Mouse (Mus musculus): ENCODE measurements around the gene Gapdh. TPM values are rescaled to one million over a fixed set of nuclear protein-coding genes. Genes with fewer than 3 reads are reported as not detected.

Gapdh gene
- polyA plus RNA-seq, 2 experiments: 1,040 to 1,875 TPM

GRCm38 (mm10) chr6:125210436-125210835, 44.2 kb upstream of the Gapdh start:
- Histone ChIP-seq H3K9me3 (ENCODE audit: control insufficient read depth, low read length) (no peaks in the 10 kb centered on the region), H3K27ac (no peak overlapping the region), H3K36me3 (replicated peaks; ENCODE audit: control insufficient read depth, insufficient read depth, low read depth) (no peaks in the 10 kb centered on the region), H3K27me3 (ENCODE audit: control insufficient read depth, insufficient read depth, low read length) (peaks cover 4% of the 10 kb centered on the region), H3K9ac (replicated peaks) (no peak overlapping the region), H3K4me2 (ENCODE audit: low read depth) (no peak overlapping the region), H3K4me3 (ENCODE audit: insufficient read depth in 1 of 2, low read depth in 2 of 2, low read length in 2 of 2) (no peak overlapping the region), H3K4me1 (replicated peaks; ENCODE audit: control insufficient read depth in 2 of 2, insufficient read depth in 2 of 2, low read length in 1 of 2) (no peaks in the 10 kb centered on the region)
- 66% methylated on average over 1 of the region's 1 CpGs for WGBS (ENCODE audit: insufficient replicate concordance)
- DNase-seq (ENCODE audit: low read depth in 3 of 3, low spot score in 3 of 3) (no peak), ATAC-seq (ENCODE audit: insufficient read depth) (no peak)
- TF ChIP-seq CTCF (IDR thresholded peaks at IDR 0.05; ENCODE audit: low read depth) (peak; percentile 12; the same call in 1 of the 2 replicates), EP300 (IDR thresholded peaks at IDR 0.05; ENCODE audit: low read depth) (no peak)

GRCm38 (mm10) chr6:125197166-125197565, 30.9 kb upstream of the Gapdh start:
- no peaks in the 10 kb centered on the region for H3K27me3 ChIP-seq (ENCODE audit: control insufficient read depth, insufficient read depth, low read length)
- no peak overlapping the region for H3K27ac ChIP-seq
- H3K36me3 ChIP-seq (replicated peaks; ENCODE audit: control insufficient read depth, insufficient read depth, low read depth): peaks cover 17% of the 10 kb centered on the region
- ATAC-seq (ENCODE audit: insufficient read depth): no peak
- peaks cover 7 to 8% of the 10 kb centered on the region in 2 experiments for H3K4me1 ChIP-seq (replicated peaks; ENCODE audit: control insufficient read depth in 2 of 2, insufficient read depth in 2 of 2, low read length in 1 of 2)
- WGBS (ENCODE audit: insufficient replicate concordance): 78% methylated on average over 5 of the region's 5 CpGs
- no peak for TF ChIP-seq CTCF (IDR thresholded peaks at IDR 0.05; ENCODE audit: low read depth)
- TF ChIP-seq EP300 (IDR thresholded peaks at IDR 0.05; ENCODE audit: low read depth): no peak
- no peak for DNase-seq (ENCODE audit: low read depth in 3 of 3, low spot score in 3 of 3)
- no peak overlapping the region for H3K4me2 ChIP-seq (ENCODE audit: low read depth)
- H3K4me3 ChIP-seq (ENCODE audit: insufficient read depth in 1 of 2, low read depth in 2 of 2, low read length in 2 of 2): no peak overlapping the region
- H3K9me3 ChIP-seq (ENCODE audit: control insufficient read depth, low read length): no peaks in the 10 kb centered on the region
- no peak overlapping the region for H3K9ac ChIP-seq (replicated peaks)

- TF ChIP-seq EP300 (IDR thresholded peaks at IDR 0.05; ENCODE audit: low read depth) (no peak), CTCF (IDR thresholded peaks at IDR 0.05; ENCODE audit: low read depth) (no peak)
- no peak overlapping the region for H3K9ac ChIP-seq (replicated peaks)
- H3K27ac ChIP-seq: no peak overlapping the region
- no peak for ATAC-seq (ENCODE audit: insufficient read depth)
- H3K4me1 ChIP-seq (replicated peaks; ENCODE audit: control insufficient read depth in 2 of 2, insufficient read depth in 2 of 2, low read length in 1 of 2): peaks cover 7 to 8% of the 10 kb centered on the region in 2 experiments
- WGBS (ENCODE audit: insufficient replicate concordance): 67% methylated on average over 3 of the region's 3 CpGs
- no peak overlapping the region for H3K4me2 ChIP-seq (ENCODE audit: low read depth)
- DNase-seq (ENCODE audit: low read depth in 3 of 3, low spot score in 3 of 3): no peak
- H3K4me3 ChIP-seq (ENCODE audit: insufficient read depth in 1 of 2, low read depth in 2 of 2, low read length in 2 of 2): no peak overlapping the region
- H3K9me3 ChIP-seq (ENCODE audit: control insufficient read depth, low read length): no peaks in the 10 kb centered on the region
- peaks cover 17% of the 10 kb centered on the region for H3K36me3 ChIP-seq (replicated peaks; ENCODE audit: control insufficient read depth, insufficient read depth, low read depth)
- no peaks in the 10 kb centered on the region for H3K27me3 ChIP-seq (ENCODE audit: control insufficient read depth, insufficient read depth, low read length)
Observed at GRCm38 (mm10) chr6:125196301-125196700, 30.0 kb upstream of the Gapdh start.

GRCm38 (mm10) chr6:125195541-125196075, 29.3 kb upstream of the Gapdh start:
- ATAC-seq (ENCODE audit: insufficient read depth) (no peak), DNase-seq (ENCODE audit: low read depth in 3 of 3, low spot score in 3 of 3) (no peak)
- no peak overlapping the region for H3K4me2 ChIP-seq (ENCODE audit: low read depth)
- WGBS (ENCODE audit: insufficient replicate concordance): 52% methylated on average over 1 of the region's 1 CpGs
- peaks cover 7 to 8% of the 10 kb centered on the region in 2 experiments for H3K4me1 ChIP-seq (replicated peaks; ENCODE audit: control insufficient read depth in 2 of 2, insufficient read depth in 2 of 2, low read length in 1 of 2)
- peaks cover 17% of the 10 kb centered on the region for H3K36me3 ChIP-seq (replicated peaks; ENCODE audit: control insufficient read depth, insufficient read depth, low read depth)
- H3K9ac ChIP-seq (replicated peaks): no peak overlapping the region
- H3K9me3 ChIP-seq (ENCODE audit: control insufficient read depth, low read length): no peaks in the 10 kb centered on the region
- no peaks in the 10 kb centered on the region for H3K27me3 ChIP-seq (ENCODE audit: control insufficient read depth, insufficient read depth, low read length)
- no peak for TF ChIP-seq CTCF (IDR thresholded peaks at IDR 0.05; ENCODE audit: low read depth)
- TF ChIP-seq EP300 (IDR thresholded peaks at IDR 0.05; ENCODE audit: low read depth): no peak
- H3K4me3 ChIP-seq (ENCODE audit: insufficient read depth in 1 of 2, low read depth in 2 of 2, low read length in 2 of 2): no peak overlapping the region
- no peak overlapping the region for H3K27ac ChIP-seq

- WGBS (ENCODE audit: insufficient replicate concordance): 25% methylated on average over 7 of the region's 7 CpGs
- Histone ChIP-seq H3K4me2 (ENCODE audit: low read depth) (peak overlapping the region; percentile 98), H3K27me3 (ENCODE audit: control insufficient read depth, insufficient read depth, low read length) (no peaks in the 10 kb centered on the region), H3K9ac (replicated peaks) (peak overlapping the region; percentile 96), H3K36me3 (replicated peaks; ENCODE audit: control insufficient read depth, insufficient read depth, low read depth) (peaks cover 34% of the 10 kb centered on the region), H3K4me1 (replicated peaks; ENCODE audit: control insufficient read depth in 2 of 2, insufficient read depth in 2 of 2, low read length in 1 of 2) (peaks cover 8 to 9% of the 10 kb centered on the region in 2 experiments), H3K4me3 (ENCODE audit: insufficient read depth in 1 of 2, low read depth in 2 of 2, low read length in 2 of 2) (peak overlapping the region; percentile 84 to 91), H3K27ac (peak overlapping the region; percentile 98), H3K9me3 (ENCODE audit: control insufficient read depth, low read length) (no peaks in the 10 kb centered on the region)
- ATAC-seq (ENCODE audit: insufficient read depth) (no peak), DNase-seq (ENCODE audit: low read depth in 3 of 3, low spot score in 3 of 3) (no peak)
- TF ChIP-seq EP300 (IDR thresholded peaks at IDR 0.05; ENCODE audit: low read depth) (no peak), CTCF (IDR thresholded peaks at IDR 0.05; ENCODE audit: low read depth) (no peak)
Observed at GRCm38 (mm10) chr6:125193390-125193789, 27.1 kb upstream of the Gapdh start.
